Mouse (Mus musculus) spleen, postnatal 10 days (tissue): ENCODE results near the gene Vsx1.

Experiments
- DNase-seq, 2 experiments: peaks; one replicate each; pipeline ENCODE4 v3.0.0; 2021 to 2022; ENCODE audit warnings: low spot score in 2 of 2

The Vsx1 gene

GRCm38 (mm10) chr2:150667065-150667819, 21.9 kb downstream of the Vsx1 start:
- DNase-seq, result peak; percentile 75 to 80

- DNase-seq, result no peak
Measured at GRCm38 (mm10) chr2:150666723-150667064, 22.5 kb downstream of the Vsx1 start.

GRCm38 (mm10) chr2:150665534-150666451, 23.4 kb downstream of the Vsx1 start:
- peak; percentile 53 to 54 for DNase-seq

GRCm38 (mm10) chr2:150665006-150665405, 24.2 kb downstream of the Vsx1 start:
- DNase-seq, result no peak

GRCm38 (mm10) chr2:150664152-150664920, 24.8 kb downstream of the Vsx1 start:
- no peak for DNase-seq

GRCm38 (mm10) chr2:150663255-150663654, 25.9 kb downstream of the Vsx1 start:
- DNase-seq, result no peak

- no peak for DNase-seq
Measured at GRCm38 (mm10) chr2:150662007-150662406, 27.2 kb downstream of the Vsx1 start.

GRCm38 (mm10) chr2:150660668-150661451, 28.3 kb downstream of the Vsx1 start:
- DNase-seq, result no peak

GRCm38 (mm10) chr2:150660049-150660448, 29.1 kb downstream of the Vsx1 start:
- no peak for DNase-seq

- DNase-seq, result no peak
Measured at GRCm38 (mm10) chr2:150656975-150657768, 32.0 kb downstream of the Vsx1 start.

- DNase-seq, result no peak
Measured at GRCm38 (mm10) chr2:150656112-150656511, 33.0 kb downstream of the Vsx1 start.

GRCm38 (mm10) chr2:150655290-150655689, 33.9 kb downstream of the Vsx1 start:
- no peak for DNase-seq

- DNase-seq, result no peak
Measured at GRCm38 (mm10) chr2:150654814-150655213, 34.3 kb downstream of the Vsx1 start.

GRCm38 (mm10) chr2:150651366-150651765, 37.8 kb downstream of the Vsx1 start:
- no peak for DNase-seq

- no peak for DNase-seq
Measured at GRCm38 (mm10) chr2:150650511-150651074, 38.6 kb downstream of the Vsx1 start.

- DNase-seq, result no peak
Measured at GRCm38 (mm10) chr2:150648300-150648895, 40.8 kb downstream of the Vsx1 start.

- no peak for DNase-seq
Measured at GRCm38 (mm10) chr2:150647681-150648299, 41.4 kb downstream of the Vsx1 start.

- peak in 1 of 2 experiments; percentile 45 for DNase-seq
Measured at GRCm38 (mm10) chr2:150646411-150647121, 42.6 kb downstream of the Vsx1 start.

GRCm38 (mm10) chr2:150645225-150645624, 43.9 kb downstream of the Vsx1 start:
- DNase-seq, result no peak
